Mouse (Mus musculus): ENCODE results near the gene Pycr2. TPM values are rescaled to one million over a fixed set of nuclear protein-coding genes. Genes with fewer than 3 reads are reported as not detected.

Gene Pycr2
- polyA plus RNA-seq (2014; fragmentation: Nextera tagmentation; extraction: Ambion mirVana), result 42.1 and 46.0 TPM in 2 replicates

- Histone ChIP-seq H3K36me3 (ENCODE audit: control insufficient read depth, insufficient read depth, low read length) (peaks cover 28% of the 10 kb centered on the region), H3K4me2 (ENCODE audit: low read length) (peak within 1 kb of the TSS; percentile 92), H3K4me3 (ENCODE audit: control insufficient read depth in 1 of 2, insufficient read depth in 1 of 2, low read depth in 1 of 2, low read length in 2 of 2) (peak within 1 kb of the TSS; percentile 77 to 95), H3K27ac (replicated peaks in 1 of 2; ENCODE audit: control insufficient read depth in 1 of 2, insufficient read depth in 1 of 2, low read depth in 2 of 2, low read length in 2 of 2) (peak within 1 kb of the TSS; percentile 58 to 69), H3K27me3 (ENCODE audit: control insufficient read depth, insufficient read depth, low read length) (no peaks in the 10 kb centered on the region), H3K9ac (ENCODE audit: low read length) (peak within 1 kb of the TSS; percentile 86), H3K9me3 (ENCODE audit: control insufficient read depth, low read length) (no peaks in the 10 kb centered on the region), H3K4me1 (ENCODE audit: control insufficient read depth in 2 of 2, insufficient read depth in 2 of 2, low read length in 2 of 2) (peaks cover 8 to 15% of the 10 kb centered on the region in 2 experiments)
- WGBS, result under 1% methylated on average over 52 of the region's 52 CpGs
- ATAC-seq (ENCODE audit: insufficient number of reproducible peaks, insufficient read depth, low FRiP score, low read depth), result peak; percentile 98
Measured at GRCm38 (mm10) chr1:180904039-180904814, at the start of gene Pycr2. TSS of gene Pycr2 (plus strand) at chr1:180904293.

- Histone ChIP-seq H3K4me3 (ENCODE audit: control insufficient read depth in 1 of 2, insufficient read depth in 1 of 2, low read depth in 1 of 2, low read length in 2 of 2) (no peak overlapping the region), H3K27me3 (ENCODE audit: control insufficient read depth, insufficient read depth, low read length) (no peaks in the 10 kb centered on the region), H3K4me1 (ENCODE audit: control insufficient read depth in 2 of 2, insufficient read depth in 2 of 2, low read length in 2 of 2) (no peaks in the 10 kb centered on the region), H3K36me3 (ENCODE audit: control insufficient read depth, insufficient read depth, low read length) (peaks cover 87% of the 10 kb centered on the region), H3K4me2 (ENCODE audit: low read length) (no peak overlapping the region), H3K27ac (replicated peaks in 1 of 2; ENCODE audit: control insufficient read depth in 1 of 2, insufficient read depth in 1 of 2, low read depth in 2 of 2, low read length in 2 of 2) (no peak overlapping the region), H3K9me3 (ENCODE audit: control insufficient read depth, low read length) (no peaks in the 10 kb centered on the region), H3K9ac (ENCODE audit: low read length) (no peak overlapping the region)
- ATAC-seq (ENCODE audit: insufficient number of reproducible peaks, insufficient read depth, low FRiP score, low read depth), result no peak
Measured at GRCm38 (mm10) chr1:180858763-180859162, 45.3 kb upstream of the Pycr2 start.

- Histone ChIP-seq H3K4me1 (ENCODE audit: control insufficient read depth in 2 of 2, insufficient read depth in 2 of 2, low read length in 2 of 2) (no peaks in the 10 kb centered on the region), H3K4me3 (ENCODE audit: control insufficient read depth in 1 of 2, insufficient read depth in 1 of 2, low read depth in 1 of 2, low read length in 2 of 2) (no peak overlapping the region), H3K4me2 (ENCODE audit: low read length) (no peak overlapping the region), H3K9ac (ENCODE audit: low read length) (no peak overlapping the region), H3K36me3 (ENCODE audit: control insufficient read depth, insufficient read depth, low read length) (peaks cover 96% of the 10 kb centered on the region), H3K9me3 (ENCODE audit: control insufficient read depth, low read length) (no peaks in the 10 kb centered on the region), H3K27ac (replicated peaks in 1 of 2; ENCODE audit: control insufficient read depth in 1 of 2, insufficient read depth in 1 of 2, low read depth in 2 of 2, low read length in 2 of 2) (no peak overlapping the region), H3K27me3 (ENCODE audit: control insufficient read depth, insufficient read depth, low read length) (no peaks in the 10 kb centered on the region)
- ATAC-seq (ENCODE audit: insufficient number of reproducible peaks, insufficient read depth, low FRiP score, low read depth), result no peak
- 73% methylated on average over 6 of the region's 6 CpGs for WGBS
Measured at GRCm38 (mm10) chr1:180860030-180860429, 44.1 kb upstream of the Pycr2 start.

- H3K36me3 ChIP-seq (ENCODE audit: control insufficient read depth, insufficient read depth, low read length), result peaks cover 92% of the 10 kb centered on the region
- no peaks in the 10 kb centered on the region for H3K4me1 ChIP-seq (ENCODE audit: control insufficient read depth in 2 of 2, insufficient read depth in 2 of 2, low read length in 2 of 2)
- H3K4me3 ChIP-seq (ENCODE audit: control insufficient read depth in 1 of 2, insufficient read depth in 1 of 2, low read depth in 1 of 2, low read length in 2 of 2), result no peak overlapping the region
- WGBS, result 18% methylated on average over 1 of the region's 1 CpGs
- no peak overlapping the region for H3K27ac ChIP-seq (replicated peaks in 1 of 2; ENCODE audit: control insufficient read depth in 1 of 2, insufficient read depth in 1 of 2, low read depth in 2 of 2, low read length in 2 of 2)
- H3K9me3 ChIP-seq (ENCODE audit: control insufficient read depth, low read length), result no peaks in the 10 kb centered on the region
- no peak overlapping the region for H3K4me2 ChIP-seq (ENCODE audit: low read length)
- ATAC-seq (ENCODE audit: insufficient number of reproducible peaks, insufficient read depth, low FRiP score, low read depth), result no peak
- H3K27me3 ChIP-seq (ENCODE audit: control insufficient read depth, insufficient read depth, low read length), result no peaks in the 10 kb centered on the region
- H3K9ac ChIP-seq (ENCODE audit: low read length), result no peak overlapping the region
Measured at GRCm38 (mm10) chr1:180863606-180864005, 40.5 kb upstream of the Pycr2 start.

GRCm38 (mm10) chr1:180866001-180866400, 38.1 kb upstream of the Pycr2 start:
- Histone ChIP-seq H3K9ac (ENCODE audit: low read length) (no peak overlapping the region), H3K9me3 (ENCODE audit: control insufficient read depth, low read length) (no peaks in the 10 kb centered on the region), H3K27ac (replicated peaks in 1 of 2; ENCODE audit: control insufficient read depth in 1 of 2, insufficient read depth in 1 of 2, low read depth in 2 of 2, low read length in 2 of 2) (no peak overlapping the region; a peak in 1 of 4 replicates), H3K4me2 (ENCODE audit: low read length) (no peak overlapping the region), H3K4me3 (ENCODE audit: control insufficient read depth in 1 of 2, insufficient read depth in 1 of 2, low read depth in 1 of 2, low read length in 2 of 2) (no peak overlapping the region), H3K36me3 (ENCODE audit: control insufficient read depth, insufficient read depth, low read length) (peaks cover 69% of the 10 kb centered on the region), H3K4me1 (ENCODE audit: control insufficient read depth in 2 of 2, insufficient read depth in 2 of 2, low read length in 2 of 2) (peaks cover 7 to 8% of the 10 kb centered on the region in 2 experiments; a peak in 3 of 4 replicates), H3K27me3 (ENCODE audit: control insufficient read depth, insufficient read depth, low read length) (no peaks in the 10 kb centered on the region)
- WGBS, result 62% methylated on average over 7 of the region's 7 CpGs
- ATAC-seq (ENCODE audit: insufficient number of reproducible peaks, insufficient read depth, low FRiP score, low read depth), result no peak

GRCm38 (mm10) chr1:180870122-180870650, 33.9 kb upstream of the Pycr2 start:
- Histone ChIP-seq H3K4me2 (ENCODE audit: low read length) (peak overlapping the region; percentile 28; the same call in 1 of the 2 replicates), H3K27me3 (ENCODE audit: control insufficient read depth, insufficient read depth, low read length) (no peaks in the 10 kb centered on the region), H3K4me3 (ENCODE audit: control insufficient read depth in 1 of 2, insufficient read depth in 1 of 2, low read depth in 1 of 2, low read length in 2 of 2) (no peak overlapping the region), H3K4me1 (ENCODE audit: control insufficient read depth in 2 of 2, insufficient read depth in 2 of 2, low read length in 2 of 2) (peaks cover 7 to 8% of the 10 kb centered on the region in 2 experiments; a peak in 3 of 4 replicates), H3K9ac (ENCODE audit: low read length) (no peak overlapping the region), H3K9me3 (ENCODE audit: control insufficient read depth, low read length) (no peaks in the 10 kb centered on the region), H3K27ac (replicated peaks in 1 of 2; ENCODE audit: control insufficient read depth in 1 of 2, insufficient read depth in 1 of 2, low read depth in 2 of 2, low read length in 2 of 2) (peak overlapping the region in 1 of 2 experiments; percentile 16; a peak in 1 of 4 replicates), H3K36me3 (ENCODE audit: control insufficient read depth, insufficient read depth, low read length) (peaks cover 30% of the 10 kb centered on the region)
- 24% methylated on average over 13 of the region's 13 CpGs for WGBS
- no peak for ATAC-seq (ENCODE audit: insufficient number of reproducible peaks, insufficient read depth, low FRiP score, low read depth)

GRCm38 (mm10) chr1:180873861-180874484, 30.1 kb upstream of the Pycr2 start:
- H3K9ac ChIP-seq (ENCODE audit: low read length), result no peak overlapping the region
- WGBS, result 22% methylated on average over 9 of the region's 9 CpGs
- peaks cover 7 to 8% of the 10 kb centered on the region in 2 experiments; a peak in 3 of 4 replicates for H3K4me1 ChIP-seq (ENCODE audit: control insufficient read depth in 2 of 2, insufficient read depth in 2 of 2, low read length in 2 of 2)
- H3K4me3 ChIP-seq (ENCODE audit: control insufficient read depth in 1 of 2, insufficient read depth in 1 of 2, low read depth in 1 of 2, low read length in 2 of 2), result no peak overlapping the region
- no peak overlapping the region for H3K4me2 ChIP-seq (ENCODE audit: low read length)
- no peaks in the 10 kb centered on the region for H3K36me3 ChIP-seq (ENCODE audit: control insufficient read depth, insufficient read depth, low read length)
- H3K9me3 ChIP-seq (ENCODE audit: control insufficient read depth, low read length), result no peaks in the 10 kb centered on the region
- ATAC-seq (ENCODE audit: insufficient number of reproducible peaks, insufficient read depth, low FRiP score, low read depth), result peak; percentile 48; the same call in 1 of the 2 replicates
- H3K27me3 ChIP-seq (ENCODE audit: control insufficient read depth, insufficient read depth, low read length), result no peaks in the 10 kb centered on the region
- H3K27ac ChIP-seq (replicated peaks in 1 of 2; ENCODE audit: control insufficient read depth in 1 of 2, insufficient read depth in 1 of 2, low read depth in 2 of 2, low read length in 2 of 2), result no peak overlapping the region
